Mouse (Mus musculus): ENCODE measurements around the gene Fscn2.

Fscn2 gene

GRCm38 (mm10) chr11:120360062-120360461, 1.3 kb upstream of the Fscn2 start:
- peak; percentile 72 to 78 for DNase-seq

DNA sequence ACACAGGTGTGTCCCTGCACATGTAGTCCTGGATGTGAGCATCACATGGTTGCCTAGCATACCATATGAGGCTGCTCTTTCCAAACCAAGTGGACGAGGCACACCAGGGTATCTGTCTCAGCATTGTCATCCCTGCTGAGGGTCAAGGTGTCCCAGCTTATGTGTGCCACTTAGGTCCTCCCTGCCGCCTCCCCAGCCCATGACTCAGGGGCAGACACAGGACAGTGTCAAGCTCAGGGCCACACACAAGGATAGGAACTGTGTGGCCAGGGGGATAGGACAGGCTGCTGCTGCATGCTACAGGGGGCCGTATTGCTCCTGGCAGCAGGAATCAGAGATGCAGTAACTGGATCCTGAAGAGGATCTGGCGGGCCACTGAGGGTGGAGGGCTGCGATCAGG, 579 bp upstream of the Fscn2 start:
- no peak for DNase-seq

GRCm38 (mm10) chr11:120362891-120363290, 1.6 kb downstream of the Fscn2 start:
- no peak for DNase-seq

DNA sequence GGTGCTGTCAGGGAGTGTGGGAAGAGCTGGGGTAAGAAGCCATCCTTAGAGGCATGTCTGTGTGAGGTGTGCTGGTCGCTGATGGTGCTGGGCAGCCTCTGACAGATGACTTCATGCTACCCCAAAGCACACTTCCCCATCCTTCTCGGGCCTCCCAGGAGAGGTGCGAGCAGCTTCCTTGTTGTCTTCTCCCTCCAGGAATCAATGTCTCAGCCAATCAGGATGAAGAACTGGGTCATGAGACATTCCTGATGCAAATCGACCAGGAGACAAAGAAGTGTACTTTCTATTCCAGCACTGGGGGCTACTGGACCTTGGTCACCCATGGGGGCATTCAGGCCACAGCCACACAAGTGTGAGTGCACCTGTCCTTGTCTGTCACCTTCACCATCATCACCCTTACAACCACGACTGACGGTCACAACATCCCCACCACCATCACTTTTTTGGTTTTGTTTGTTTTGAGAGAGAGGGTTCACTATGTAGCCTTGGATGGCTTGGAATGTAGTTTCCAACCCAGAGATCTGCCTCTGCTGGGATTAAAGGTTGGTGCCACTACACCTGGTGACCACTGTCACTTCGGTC, 5.2 kb downstream of the Fscn2 start:
- no peak for DNase-seq

- DNase-seq = peak; percentile 76 to 90
Observed at GRCm38 (mm10) chr11:120369656-120370055, 8.3 kb downstream of the Fscn2 start.

DNA sequence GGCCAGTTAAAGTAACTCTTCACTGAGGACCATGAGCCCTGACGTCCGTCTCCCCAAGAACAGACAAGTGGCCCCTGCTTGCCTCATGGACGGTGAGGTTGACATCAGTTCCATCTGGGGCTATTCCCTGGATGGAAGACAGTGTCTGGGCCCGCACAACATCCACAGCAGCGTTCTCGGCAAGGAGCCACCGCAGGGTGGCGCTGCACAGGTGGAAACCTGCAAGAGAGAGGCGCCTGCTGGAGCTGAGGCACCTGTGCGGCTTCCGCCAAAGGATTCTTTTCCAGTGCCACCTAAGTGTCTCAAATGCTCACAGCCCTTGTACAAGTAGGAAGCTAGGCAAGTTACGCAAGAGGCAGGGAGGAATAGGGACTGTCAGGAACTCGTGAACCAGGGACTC, 11.7 kb downstream of the Fscn2 start:
- DNase-seq = no peak

GRCm38 (mm10) chr11:120373820-120374586, 12.7 kb downstream of the Fscn2 start:
- DNase-seq = peak; percentile 45 to 78

DNA sequence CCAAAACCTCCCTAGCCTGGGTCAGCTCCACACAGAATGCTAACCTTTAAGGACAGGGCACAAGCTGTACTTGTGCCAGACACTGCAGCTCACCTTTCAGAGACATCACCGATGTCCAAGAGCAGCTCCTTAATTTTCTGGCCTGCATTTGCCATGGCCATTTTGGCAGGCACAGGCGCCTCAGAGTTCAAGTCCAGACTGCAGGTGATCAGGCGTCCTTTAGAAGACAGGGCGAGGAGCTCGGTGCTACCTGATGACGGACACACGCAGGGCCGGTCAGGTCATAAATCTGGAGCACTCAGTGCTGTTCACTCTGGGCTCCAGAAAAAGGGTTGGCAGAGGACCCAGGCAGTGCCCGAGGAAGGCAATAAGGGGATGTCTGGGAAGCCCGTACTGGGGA, 14.0 kb downstream of the Fscn2 start:
- DNase-seq = no peak

DNA sequence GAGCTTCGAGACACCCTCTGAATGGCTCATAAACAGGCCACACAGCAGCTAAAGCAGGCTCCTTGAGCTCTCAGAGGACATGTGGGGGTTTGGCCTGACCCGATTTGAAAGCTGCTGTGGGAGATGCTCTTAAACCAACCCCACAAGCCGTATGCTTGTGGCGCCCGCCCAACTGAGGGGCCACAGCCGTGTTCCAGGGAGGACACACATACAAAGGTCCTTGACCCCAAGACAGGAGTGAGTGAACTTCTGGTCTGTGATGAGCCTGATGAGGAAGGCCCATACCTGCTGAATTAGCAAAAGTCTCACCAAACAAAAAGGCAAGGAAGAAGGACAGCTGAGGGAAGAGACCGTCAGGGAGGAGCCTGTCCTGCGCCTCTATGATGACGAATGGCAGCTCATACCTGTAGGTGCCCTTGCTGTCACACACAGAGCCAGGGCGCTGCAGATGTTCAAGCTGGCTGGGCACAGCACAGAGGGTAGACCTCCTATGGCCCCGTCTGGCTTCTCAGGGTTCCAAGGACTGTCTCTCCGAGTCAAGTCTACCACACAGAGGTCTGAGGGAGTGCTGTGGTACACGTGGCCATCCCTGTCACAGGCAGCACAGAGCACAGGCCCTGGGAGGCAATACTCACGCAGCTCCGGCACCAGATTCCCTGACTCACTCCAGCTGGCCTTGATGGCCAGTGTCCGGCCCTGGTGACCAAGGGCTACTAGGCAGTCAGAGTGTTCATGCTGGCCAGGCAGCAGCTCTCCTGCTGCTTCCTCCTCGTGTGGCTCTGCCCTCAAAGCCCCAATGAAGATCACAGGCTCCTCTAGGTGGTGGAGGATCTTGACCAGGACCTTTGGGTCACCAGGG, 15.2 kb downstream of the Fscn2 start:
- no peak for DNase-seq

DNA sequence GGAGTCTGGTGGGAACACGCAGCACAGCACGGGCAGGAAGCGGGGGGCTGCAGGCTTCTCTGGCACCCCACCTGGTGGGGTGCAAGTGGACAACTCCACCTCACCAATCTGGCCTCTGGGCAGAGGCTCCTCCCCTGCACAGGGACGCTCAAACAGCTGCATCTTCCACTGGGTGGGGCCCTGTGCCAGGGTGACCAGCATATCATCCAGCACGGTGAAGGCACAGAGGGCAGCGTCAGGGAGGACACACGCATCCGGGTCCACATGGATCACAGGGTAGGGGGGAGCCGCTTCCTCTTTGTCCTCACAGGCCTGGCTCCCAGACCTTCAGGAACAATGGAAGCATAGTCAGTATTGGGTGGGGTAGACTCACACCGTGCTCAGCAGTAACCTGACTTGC, 16.0 kb downstream of the Fscn2 start:
- DNase-seq = no peak

GRCm38 (mm10) chr11:120378031-120378610, 16.8 kb downstream of the Fscn2 start:
- peak; percentile 76 to 82 for DNase-seq

- peak; percentile 92 to 94 for DNase-seq
Observed at GRCm38 (mm10) chr11:120378611-120379540, 17.5 kb downstream of the Fscn2 start, which contains the start of gene Faap100. Faap100 (minus strand) TSS chr11:120378764.

DNA sequence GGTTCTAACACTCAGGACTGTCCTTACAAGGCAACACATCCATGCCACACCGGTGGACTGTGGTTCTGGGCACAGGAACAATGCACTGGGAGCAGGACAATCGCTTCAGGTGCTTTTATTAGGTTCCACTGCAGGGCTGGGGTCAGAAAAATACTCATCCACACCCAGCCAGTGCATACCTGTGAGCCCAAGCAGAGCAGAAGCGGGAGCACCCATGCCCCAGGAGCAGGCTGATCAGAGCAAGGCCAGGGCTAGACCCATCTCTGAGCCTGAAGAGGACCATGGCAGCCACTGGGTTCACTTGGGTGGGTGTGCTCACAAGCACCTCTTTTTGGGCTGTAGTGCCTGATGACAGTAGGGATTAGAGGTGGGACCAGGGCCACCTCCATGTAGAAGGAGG, 18.9 kb downstream of the Fscn2 start:
- DNase-seq = no peak

- no peak for DNase-seq
Observed at GRCm38 (mm10) chr11:120381157-120381556, 19.8 kb downstream of the Fscn2 start.

- no peak for DNase-seq
Observed at GRCm38 (mm10) chr11:120382509-120382908, 21.2 kb downstream of the Fscn2 start.

DNA sequence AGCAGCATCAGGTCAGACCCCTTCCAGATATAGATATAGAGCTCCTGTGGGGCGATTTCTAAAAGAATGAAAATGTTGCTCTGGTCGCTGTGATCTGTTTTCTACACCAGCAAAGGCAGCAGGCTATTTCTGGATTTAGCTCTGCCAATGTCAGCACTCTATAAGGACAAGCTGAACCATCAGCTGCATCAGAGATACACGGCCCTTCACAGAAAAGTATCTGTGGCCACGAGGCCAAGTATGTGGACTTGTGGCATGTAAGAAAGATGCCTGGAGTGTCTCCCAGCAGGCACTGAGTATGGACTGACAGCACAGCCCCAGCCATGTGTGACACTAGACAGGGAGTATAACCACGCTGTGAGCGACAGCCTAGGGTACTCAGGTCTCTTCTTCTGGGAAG, 25.3 kb downstream of the Fscn2 start:
- DNase-seq = no peak

DNA sequence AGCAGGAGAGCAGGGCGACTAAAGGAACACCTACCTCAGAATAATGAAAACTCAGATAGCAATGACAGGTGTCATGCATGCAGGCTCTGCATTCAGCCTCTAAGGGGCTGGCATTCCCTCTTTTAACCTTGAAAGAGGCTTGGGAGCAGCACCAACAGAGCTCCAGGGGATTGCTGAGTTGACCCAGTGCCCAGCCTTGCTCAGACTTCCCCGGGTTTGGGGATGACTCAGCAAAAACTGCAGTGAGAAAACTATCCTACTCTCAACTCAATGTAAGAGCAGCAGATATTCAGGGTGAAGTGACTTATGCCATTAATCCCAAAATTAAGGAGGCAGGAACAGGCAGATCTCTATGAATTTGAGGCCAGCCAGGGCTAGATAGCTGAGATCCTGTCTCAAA, 25.8 kb downstream of the Fscn2 start:
- DNase-seq = no peak

- no peak for DNase-seq
Observed at GRCm38 (mm10) chr11:120388580-120388979, 27.2 kb downstream of the Fscn2 start.

GRCm38 (mm10) chr11:120395661-120396060, 34.3 kb downstream of the Fscn2 start:
- no peak for DNase-seq

- DNase-seq = no peak
Observed at GRCm38 (mm10) chr11:120397602-120398001, 36.3 kb downstream of the Fscn2 start.

DNA sequence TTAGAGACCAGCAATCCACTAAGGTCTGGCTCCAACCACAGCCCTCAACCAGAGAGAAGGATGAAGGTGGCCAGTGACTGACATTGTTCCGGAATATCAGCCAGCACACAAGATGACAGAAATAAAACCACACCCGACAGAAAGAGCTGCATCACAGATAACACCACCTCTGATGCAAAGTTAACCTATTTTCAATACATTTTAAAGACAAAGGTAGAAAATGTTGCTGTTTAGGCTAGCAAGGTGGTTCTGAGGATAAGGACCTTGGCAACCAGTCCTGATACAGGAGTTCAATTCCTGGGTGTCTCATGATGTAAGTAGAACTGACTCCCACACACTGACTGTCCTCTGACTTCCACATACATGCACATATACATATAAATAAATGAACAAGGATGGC, 38.0 kb downstream of the Fscn2 start:
- no peak for DNase-seq

GRCm38 (mm10) chr11:120404814-120405213, 43.5 kb downstream of the Fscn2 start:
- no peak for DNase-seq

Data from kidney, postnatal 36 days (tissue).